Mouse (Mus musculus) retina, postnatal 7 days (tissue): ENCODE data around the gene Bmp6.

Source experiments
- DNase-seq: peaks from one replicate; pipeline ENCODE4 v3.0.0-alpha.2; 2012; ENCODE audit warnings: low read depth, low spot score

The Bmp6 gene

GRCm38 (mm10) chr13:38513921-38514320, 169.0 kb downstream of the Bmp6 start:
- DNase-seq, result no peak

- no peak for DNase-seq
Observed at GRCm38 (mm10) chr13:38515431-38515830, 170.5 kb downstream of the Bmp6 start.

- DNase-seq, result no peak
Observed at GRCm38 (mm10) chr13:38515845-38516244, 170.9 kb downstream of the Bmp6 start.

GRCm38 (mm10) chr13:38516582-38516981, 171.7 kb downstream of the Bmp6 start:
- no peak for DNase-seq

- DNase-seq, result no peak
Observed at GRCm38 (mm10) chr13:38520299-38520698, 175.4 kb downstream of the Bmp6 start.

- DNase-seq, result no peak
Observed at GRCm38 (mm10) chr13:38522056-38522654, 177.2 kb downstream of the Bmp6 start.

GRCm38 (mm10) chr13:38523231-38523630, 178.3 kb downstream of the Bmp6 start:
- no peak for DNase-seq

- no peak for DNase-seq
Observed at GRCm38 (mm10) chr13:38525261-38525660, 180.4 kb downstream of the Bmp6 start.

GRCm38 (mm10) chr13:38526116-38526515, 181.2 kb downstream of the Bmp6 start:
- no peak for DNase-seq

- DNase-seq, result no peak
Observed at GRCm38 (mm10) chr13:38527041-38527796, 182.3 kb downstream of the Bmp6 start.

- peak; percentile 53 for DNase-seq
Observed at GRCm38 (mm10) chr13:38527797-38528650, 183.1 kb downstream of the Bmp6 start.

- DNase-seq, result no peak
Observed at GRCm38 (mm10) chr13:38528687-38529294, 183.9 kb downstream of the Bmp6 start, which contains the start of gene Txndc5. Gene Txndc5 (minus strand): TSS chr13:38528824.

GRCm38 (mm10) chr13:38529576-38529975, 184.7 kb downstream of the Bmp6 start:
- DNase-seq, result no peak

- DNase-seq, result no peak
Observed at GRCm38 (mm10) chr13:38531498-38531897, 186.6 kb downstream of the Bmp6 start.

GRCm38 (mm10) chr13:38533461-38533860, 188.6 kb downstream of the Bmp6 start:
- no peak for DNase-seq

GRCm38 (mm10) chr13:38534016-38534415, 189.1 kb downstream of the Bmp6 start:
- no peak for DNase-seq

- DNase-seq, result no peak
Observed at GRCm38 (mm10) chr13:38534731-38535130, 189.8 kb downstream of the Bmp6 start.

- no peak for DNase-seq
Observed at GRCm38 (mm10) chr13:38537521-38537920, 192.6 kb downstream of the Bmp6 start.

GRCm38 (mm10) chr13:38539192-38539900, 194.4 kb downstream of the Bmp6 start:
- DNase-seq, result no peak

GRCm38 (mm10) chr13:38543455-38544125, 198.7 kb downstream of the Bmp6 start:
- no peak for DNase-seq
